Mouse (Mus musculus) WW6 (cell line): Measurements from ENCODE around the gene Otulinl.

ENCODE experiments used
- DNase-seq: peaks from one replicate; pipeline ENCODE4 v3.0.0-alpha.2; 2013; ENCODE audit warnings: low read depth, low spot score

Otulinl gene

GRCm38 (mm10) chr15:27680997-27681396 is 382 bp downstream of the Otulinl start:
- no peak for DNase-seq

DNA sequence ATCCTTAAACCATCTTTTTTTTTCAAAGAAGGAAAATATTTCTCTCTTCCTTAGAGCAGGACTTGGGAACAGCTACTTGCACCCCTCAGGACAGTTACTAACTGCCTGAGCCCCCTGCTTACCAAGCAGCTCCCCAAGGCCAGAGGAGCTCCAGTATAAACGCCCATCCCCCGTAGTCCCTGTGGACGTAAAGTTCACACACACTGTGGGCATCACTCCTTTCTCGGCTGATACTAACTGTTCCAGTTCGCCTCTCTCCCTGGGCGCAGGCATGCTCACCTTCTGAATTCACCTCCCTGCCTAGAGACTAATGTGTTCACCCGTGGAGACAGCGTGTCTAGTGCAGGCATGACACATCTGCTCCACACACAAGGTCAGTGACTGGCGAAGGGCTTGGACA is 2.9 kb downstream of the Otulinl start:
- DNase-seq: no peak

GRCm38 (mm10) chr15:27677801-27678200 is 3.6 kb downstream of the Otulinl start:
- no peak for DNase-seq

- no peak for DNase-seq
Measured at GRCm38 (mm10) chr15:27676211-27676610, 5.2 kb downstream of the Otulinl start.

DNA sequence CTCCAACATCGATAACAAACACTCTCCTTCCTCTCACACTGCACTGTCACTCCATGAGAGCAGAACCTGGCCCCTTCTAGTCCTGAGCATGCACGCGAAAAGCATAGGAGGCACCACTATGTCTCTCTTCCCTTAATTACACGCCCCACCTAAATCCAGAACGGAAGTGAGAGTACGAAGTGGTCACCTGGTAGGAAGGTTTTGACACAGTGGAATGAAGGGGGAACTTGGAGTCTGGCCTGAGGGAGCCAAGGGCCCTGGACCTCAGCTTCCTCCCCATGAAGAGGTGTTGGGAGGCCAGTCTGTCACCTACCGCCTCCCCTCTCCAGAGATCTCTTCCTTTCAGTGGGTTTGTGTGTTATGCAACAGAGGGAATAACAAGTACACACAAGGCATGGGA is 6.3 kb downstream of the Otulinl start:
- DNase-seq: no peak

GRCm38 (mm10) chr15:27674041-27674440 is 7.3 kb downstream of the Otulinl start:
- DNase-seq: no peak

GRCm38 (mm10) chr15:27673151-27673550 is 8.2 kb downstream of the Otulinl start:
- no peak for DNase-seq

DNA sequence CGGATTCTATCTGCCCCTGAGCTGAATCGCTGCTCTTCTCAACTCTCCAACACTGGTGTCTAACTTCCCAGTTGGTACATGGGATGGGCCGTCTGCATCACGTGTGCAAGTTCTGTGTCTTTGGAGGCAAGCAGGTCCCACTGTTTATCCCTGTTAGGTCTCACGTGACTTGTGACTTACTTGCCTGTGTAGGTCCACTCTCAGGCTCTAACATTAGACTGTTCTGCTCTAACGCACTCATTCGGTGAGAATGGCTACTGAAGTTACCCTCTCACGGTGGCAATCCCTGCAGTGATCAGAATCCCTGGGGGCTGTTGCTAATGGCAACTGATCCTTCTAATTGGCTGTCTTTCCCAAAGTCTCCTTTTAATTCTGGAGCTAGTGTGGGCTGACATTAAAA is 9.1 kb downstream of the Otulinl start:
- no peak for DNase-seq

GRCm38 (mm10) chr15:27671612-27672245 is 9.7 kb downstream of the Otulinl start:
- DNase-seq: no peak

GRCm38 (mm10) chr15:27670708-27671107 is 10.7 kb downstream of the Otulinl start:
- DNase-seq: no peak

DNA sequence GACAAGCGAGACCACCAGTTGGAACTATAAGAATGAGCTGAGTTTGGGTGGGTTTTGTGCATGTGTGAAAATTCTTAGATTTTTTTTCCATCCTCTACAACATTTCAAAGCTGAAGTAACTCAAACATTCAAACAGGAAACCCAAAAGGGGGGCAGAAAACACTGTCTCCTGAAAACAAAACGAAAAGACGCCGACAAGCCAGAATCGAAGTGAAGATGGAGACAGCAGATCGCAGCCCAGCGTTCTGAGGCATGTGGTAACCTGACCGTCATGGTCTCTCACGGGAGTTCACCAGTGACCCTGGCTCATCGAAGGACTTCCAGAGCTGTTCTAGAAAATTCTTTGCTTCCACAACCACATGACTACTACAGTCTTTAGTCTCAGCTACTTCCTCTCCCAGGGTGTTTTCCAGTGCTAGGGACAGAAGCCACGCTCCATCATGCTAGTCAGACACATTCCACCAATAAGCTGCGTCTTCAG is 11.4 kb downstream of the Otulinl start:
- DNase-seq: no peak

DNA sequence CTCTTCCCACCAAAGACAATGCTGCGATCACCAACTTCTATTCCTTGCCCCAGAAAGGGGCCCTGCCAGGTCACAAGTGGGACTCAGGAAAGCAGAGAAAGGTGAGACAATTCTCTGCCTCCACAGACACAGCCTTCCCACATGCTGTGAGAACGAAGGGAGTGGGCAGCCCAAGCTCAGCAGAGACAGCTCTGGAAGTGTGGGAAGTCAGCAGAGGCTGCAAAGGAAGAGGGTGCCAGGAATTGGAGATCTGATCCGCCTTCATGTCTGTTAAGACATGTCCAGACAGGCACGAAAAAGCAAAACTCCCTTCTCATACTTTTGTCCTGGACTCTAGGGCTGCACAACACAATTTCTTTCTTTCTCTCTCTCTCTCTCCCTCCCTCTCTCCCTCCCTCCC is 12.1 kb downstream of the Otulinl start:
- DNase-seq: no peak

- no peak for DNase-seq
Measured at GRCm38 (mm10) chr15:27668557-27668956, 12.8 kb downstream of the Otulinl start.

DNA sequence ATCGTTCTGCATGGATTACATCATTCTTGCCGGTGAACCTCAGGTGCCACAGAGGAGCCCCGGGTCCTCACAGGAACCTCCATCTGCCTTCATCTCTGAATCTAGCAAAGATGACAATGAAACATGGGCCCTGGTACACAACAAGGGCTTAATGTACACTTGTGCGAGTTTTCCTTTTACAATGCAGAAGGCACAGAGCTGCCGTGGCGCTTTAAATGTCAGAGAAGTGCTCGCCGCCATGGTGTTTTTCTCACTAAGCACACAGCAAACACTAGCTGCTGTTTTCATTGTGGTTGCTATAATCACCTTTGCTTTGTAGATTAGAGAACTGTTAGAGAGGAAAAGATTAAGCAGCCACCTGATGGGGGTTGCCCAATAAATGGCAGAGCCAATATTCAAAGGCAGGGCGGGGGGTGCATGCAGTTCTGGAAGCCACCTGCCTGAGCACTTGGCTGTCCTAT is 13.3 kb downstream of the Otulinl start:
- no peak for DNase-seq

DNA sequence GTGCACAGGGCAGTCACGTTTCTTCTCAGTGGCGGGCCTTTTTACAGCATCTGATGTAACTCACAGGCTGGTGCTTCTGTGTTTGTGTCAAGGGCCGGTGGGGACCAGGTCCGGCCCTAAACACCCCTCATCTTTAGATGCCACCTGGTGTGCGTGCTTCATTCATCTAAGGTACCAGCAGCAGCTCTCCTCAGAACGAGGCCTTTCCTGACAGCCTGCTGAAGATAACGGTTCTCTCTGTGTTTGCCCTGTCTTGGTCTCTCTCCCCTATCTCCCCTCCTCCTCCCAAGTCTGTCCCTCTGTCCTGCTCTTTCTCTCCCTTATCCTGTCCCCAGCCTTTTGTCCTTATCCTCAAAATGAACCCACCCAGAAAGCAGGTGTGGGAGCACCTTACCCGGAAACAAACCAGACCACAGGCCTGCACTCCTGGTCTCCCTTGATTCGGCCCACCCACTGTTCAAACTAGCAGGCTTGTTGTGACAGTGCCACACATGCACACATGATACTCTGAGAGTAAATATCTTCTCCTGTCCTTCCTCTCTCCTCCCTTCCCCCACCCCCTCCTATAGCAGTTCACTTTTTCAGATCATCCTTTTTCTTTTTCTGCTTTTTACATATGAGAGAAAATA is 14.4 kb downstream of the Otulinl start:
- no peak for DNase-seq

DNA sequence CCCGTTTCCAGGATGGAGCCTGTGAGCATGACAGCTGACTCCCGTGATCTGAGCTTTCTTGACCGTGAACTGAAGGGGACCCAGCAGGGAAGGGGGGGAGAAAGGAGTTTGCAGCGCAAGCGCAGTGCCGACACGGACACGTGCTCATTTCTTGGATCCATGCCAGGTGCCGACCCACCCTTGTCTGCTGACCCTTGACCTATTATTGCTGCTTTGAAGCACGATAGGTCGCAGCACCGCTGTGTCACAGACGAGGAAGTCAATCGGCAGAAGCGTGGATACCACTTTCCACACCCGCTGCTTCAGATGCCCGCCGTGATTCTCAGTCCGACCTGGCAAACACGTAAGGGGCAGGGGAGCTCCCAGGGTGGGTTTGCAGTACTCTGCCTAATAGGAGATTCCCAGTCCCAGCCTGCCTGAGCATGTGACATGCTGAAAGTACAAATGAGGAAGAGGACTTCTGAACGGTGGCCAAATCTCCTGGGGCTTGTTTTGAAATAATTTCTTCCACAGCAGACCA is 15.9 kb downstream of the Otulinl start:
- no peak for DNase-seq

- no peak for DNase-seq
Measured at GRCm38 (mm10) chr15:27664126-27664525, 17.3 kb downstream of the Otulinl start.

GRCm38 (mm10) chr15:27662699-27663098 is 18.7 kb downstream of the Otulinl start:
- no peak for DNase-seq

DNA sequence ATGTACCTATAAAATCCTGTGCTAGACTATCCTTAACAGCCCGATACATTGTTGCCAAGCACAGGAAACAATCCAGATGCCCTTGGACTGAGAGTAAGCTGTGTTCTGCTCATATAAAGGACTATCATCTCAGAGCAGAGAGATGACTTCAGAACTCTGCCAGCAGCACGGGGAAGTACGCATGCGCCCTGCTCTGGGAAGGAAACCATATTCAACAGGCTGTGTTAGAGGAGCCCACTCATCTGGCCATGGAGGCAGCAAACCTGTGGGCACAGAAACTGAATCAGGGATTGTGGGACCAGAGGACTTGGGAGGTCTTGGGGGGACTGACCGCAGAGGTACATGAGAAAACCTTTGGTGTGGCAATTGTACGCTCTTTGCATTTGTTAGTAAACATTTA is 19.7 kb downstream of the Otulinl start:
- no peak for DNase-seq

DNA sequence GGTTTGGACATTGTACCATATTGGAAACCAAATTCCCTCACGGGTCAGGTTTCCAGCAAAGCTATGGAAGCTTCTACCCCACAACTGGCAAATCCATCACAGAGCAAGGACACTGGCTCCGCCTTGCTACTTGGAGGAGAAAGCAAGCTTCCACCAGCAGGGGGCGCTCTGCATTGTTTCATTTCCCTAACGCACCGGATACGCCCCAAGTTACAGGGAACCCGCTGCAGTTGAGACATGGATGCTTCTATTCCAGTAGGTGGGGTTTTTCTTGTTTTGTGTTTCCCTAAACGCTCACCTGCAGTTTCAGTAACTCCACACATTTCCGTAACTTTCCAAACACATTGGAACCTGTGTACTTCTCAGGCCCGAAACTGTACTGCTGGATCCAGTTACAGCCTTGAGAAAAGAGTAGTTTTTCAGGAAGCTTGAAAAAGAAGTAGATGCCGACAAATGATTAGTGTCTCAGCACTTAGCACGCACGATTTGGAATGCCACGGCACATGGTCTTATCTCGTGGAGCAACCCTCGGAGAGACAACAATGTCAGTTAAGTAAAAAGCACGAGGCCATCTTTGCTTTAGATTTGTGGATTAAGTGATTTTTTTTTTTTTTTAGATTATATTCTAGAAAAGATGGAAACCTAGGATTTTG is 21.7 kb downstream of the Otulinl start:
- peak; percentile 72 for DNase-seq

GRCm38 (mm10) chr15:27659143-27659542 is 22.2 kb downstream of the Otulinl start:
- DNase-seq: no peak

- no peak for DNase-seq
Measured at GRCm38 (mm10) chr15:27658356-27658755, 23.0 kb downstream of the Otulinl start.

DNA sequence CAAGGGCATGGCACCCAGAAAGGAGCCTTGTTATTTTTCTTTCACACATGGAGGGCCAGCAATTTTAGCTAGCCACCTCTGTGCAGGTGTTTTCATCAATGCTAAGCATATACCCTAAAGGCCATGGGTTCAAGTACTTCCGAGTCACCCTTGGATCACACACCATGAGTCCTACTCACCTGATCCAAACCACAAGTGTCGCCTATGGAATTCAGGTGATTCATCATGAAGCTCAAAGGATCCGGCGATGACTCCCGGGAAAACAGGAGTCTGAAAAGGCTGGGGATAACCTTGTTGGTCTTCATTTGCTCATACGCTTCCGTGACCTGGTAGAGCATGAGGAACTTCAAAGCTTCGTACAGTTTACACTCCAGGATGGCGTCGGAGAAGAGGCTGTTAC is 23.5 kb downstream of the Otulinl start:
- DNase-seq: no peak
